In the genomic region with DNA sequence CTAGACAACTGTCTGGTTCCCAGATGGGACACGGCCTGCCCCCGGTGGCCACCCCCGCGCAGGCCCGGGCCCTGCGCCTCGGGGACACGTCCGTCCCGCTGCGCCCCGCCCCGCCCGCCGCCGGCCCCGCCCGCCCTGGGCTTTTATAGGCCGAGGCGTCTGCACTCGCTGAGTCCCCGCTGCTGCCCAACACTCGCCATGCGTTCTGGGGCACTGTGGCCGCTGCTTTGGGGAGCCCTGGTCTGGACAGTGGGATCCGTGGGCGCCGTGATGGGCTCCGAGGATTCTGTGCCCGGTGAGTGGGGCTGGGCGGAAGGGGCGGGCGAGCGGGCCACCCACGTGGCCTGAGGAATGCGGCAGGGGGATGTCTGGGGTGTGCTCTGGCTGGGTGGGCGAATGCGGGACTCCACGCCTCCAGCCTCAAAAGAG, we compare ENCODE assay signal across 8 mouse cellular contexts. TPM values are rescaled to one million over a fixed set of nuclear protein-coding genes. Genes with fewer than 3 reads are reported as not detected.
DNase-seq lines count a peak whose midpoint lies in the region; ATAC-seq lines count a peak whose summit lies in the region.

A gene (plus strand): TSS at position 170 of the 429 bp plus-strand sequence.

- no peaks in the 10 kb centered on the region for H3K36me3 ChIP-seq in megakaryocyte, embryonic 14.5 days (replicated peaks; ENCODE audit: low read length)
- no peaks in the 10 kb centered on the region for H3K36me3 ChIP-seq in embryonic facial prominence, embryonic 15.5 days
- H3K36me3 ChIP-seq in intestine, embryonic 16.5 days (ENCODE audit: control insufficient read depth, insufficient read depth, low read length) = no peaks in the 10 kb centered on the region

- WGBS in embryonic facial prominence, embryonic 15.5 days = 2% methylated on average over 39 of the region's 39 CpGs
- 2% methylated on average over 36 of the region's 39 CpGs for WGBS in intestine, embryonic 16.5 days

- peak within 1 kb of the TSS; percentile 16; the same call in 1 of the 2 replicates for H3K9ac ChIP-seq in embryonic facial prominence, embryonic 15.5 days
- H3K9ac ChIP-seq in intestine, embryonic 16.5 days (ENCODE audit: low read depth, low read length) = peak within 1 kb of the TSS; percentile 72

- peaks cover 53% of the 10 kb centered on the region for H3K27me3 ChIP-seq in megakaryocyte, embryonic 14.5 days (replicated peaks)
- H3K27me3 ChIP-seq in embryonic facial prominence, embryonic 15.5 days = peaks cover 8% of the 10 kb centered on the region; the same call in 1 of the 2 replicates
- no peaks in the 10 kb centered on the region; the same call in 1 of the 2 replicates for H3K27me3 ChIP-seq in intestine, embryonic 16.5 days (replicated peaks; ENCODE audit: control insufficient read depth, insufficient read depth, low read length)

- DNase-seq in mesoderm, embryonic 11.5 days (ENCODE audit: low read depth, low spot score) = peak; percentile 53
- no peak for DNase-seq in left cerebral cortex, postnatal 25 days (ENCODE audit: low spot score in 2 of 2)
- no peak for DNase-seq in gastrocnemius, postnatal 25 days
- DNase-seq in ovary, adult 18-20 months (ENCODE audit: low spot score) = no peak

- peak within 1 kb of the TSS; percentile 84 for H3K4me2 ChIP-seq in embryonic facial prominence, embryonic 15.5 days (replicated peaks)
- H3K4me2 ChIP-seq in intestine, embryonic 16.5 days (ENCODE audit: low read depth, low read length) = peak within 1 kb of the TSS; percentile 91

- H3K27ac ChIP-seq in embryonic facial prominence, embryonic 15.5 days (replicated peaks) = peak within 1 kb of the TSS; percentile 68
- H3K27ac ChIP-seq in intestine, embryonic 16.5 days (ENCODE audit: low read length) = peak within 1 kb of the TSS; percentile 57

- peaks cover 15% of the 10 kb centered on the region for H3K9me3 ChIP-seq in megakaryocyte, embryonic 14.5 days
- no peaks in the 10 kb centered on the region for H3K9me3 ChIP-seq in embryonic facial prominence, embryonic 15.5 days (replicated peaks)
- H3K9me3 ChIP-seq in intestine, embryonic 16.5 days (ENCODE audit: control insufficient read depth, low read length) = 0 out of 2 replicates have a peak, but pooled peaks cover 4% of the 10 kb centered on the region

- intact Hi-C loops in left cerebral cortex, postnatal 25 days (cut with DNase I) = no loop called here

- H3K4me1 ChIP-seq in megakaryocyte, embryonic 14.5 days = peaks cover 47% of the 10 kb centered on the region
- peaks cover 38% of the 10 kb centered on the region for H3K4me1 ChIP-seq in embryonic facial prominence, embryonic 15.5 days
- peaks cover 37% of the 10 kb centered on the region for H3K4me1 ChIP-seq in intestine, embryonic 16.5 days (ENCODE audit: control insufficient read depth, insufficient read depth, low read length)

- ATAC-seq in megakaryocyte, adult 5-6 weeks (ENCODE audit: poor library complexity, severe bottlenecking) = no peak
- ATAC-seq in embryonic facial prominence, embryonic 15.5 days (ENCODE audit: insufficient number of reproducible peaks, low FRiP score, low TSS enrichment, low read depth) = no peak
- no peak for ATAC-seq in intestine, embryonic 16.5 days

- H3K4me3 ChIP-seq in megakaryocyte, embryonic 14.5 days (replicated peaks) = peak within 1 kb of the TSS; percentile 50
- peak within 1 kb of the TSS; percentile 48 for H3K4me3 ChIP-seq in embryonic facial prominence, embryonic 15.5 days (replicated peaks)
- H3K4me3 ChIP-seq in intestine, embryonic 16.5 days (ENCODE audit: low read length) = peak within 1 kb of the TSS; percentile 60

RNA-seq across cellular contexts. Expression of the gene that starts here (rescaled TPM):
- 1.6 TPM in 1 of 2 replicates, not detected in the other for polyA plus RNA-seq in megakaryocyte, embryonic 14.5 days (2012; ENCODE audit: insufficient read depth, low replicate concordance)
- 3.9 and 5.3 TPM in 2 replicates for total RNA-seq in megakaryocyte, adult 5-6 weeks (2015)
- 1.7 and 2.7 TPM in 2 replicates for total RNA-seq in megakaryocyte, adult 5-6 weeks (2017)
- 20.1 and 20.2 TPM in 2 replicates for polyA plus RNA-seq in embryonic facial prominence, embryonic 15.5 days (2015; fragmentation: Nextera tagmentation; extraction: Ambion mirVana)
- polyA plus RNA-seq in intestine, embryonic 16.5 days (2015; fragmentation: Nextera tagmentation; extraction: Ambion mirVana) = 15.1 and 16.6 TPM in 2 replicates
- 1 to 10 TPM; 2.2 to 2.4 TPM for total RNA-seq in left cerebral cortex, postnatal 25 days (2021)
- total RNA-seq in gastrocnemius, postnatal 25 days (2021) = 1 to 10 TPM; 2.0 to 2.1 TPM
